Mouse (Mus musculus): ENCODE results near the gene Cnot6l. TPM values are rescaled to one million over a fixed set of nuclear protein-coding genes. Genes with fewer than 3 reads are reported as not detected.
A peak's percentile ranks its signal among the peaks of the same experiment; 100 is the strongest.

Gene Cnot6l
- polyA plus RNA-seq, 1 experiment from 2014 or later, result 28.3 TPM

DNA sequence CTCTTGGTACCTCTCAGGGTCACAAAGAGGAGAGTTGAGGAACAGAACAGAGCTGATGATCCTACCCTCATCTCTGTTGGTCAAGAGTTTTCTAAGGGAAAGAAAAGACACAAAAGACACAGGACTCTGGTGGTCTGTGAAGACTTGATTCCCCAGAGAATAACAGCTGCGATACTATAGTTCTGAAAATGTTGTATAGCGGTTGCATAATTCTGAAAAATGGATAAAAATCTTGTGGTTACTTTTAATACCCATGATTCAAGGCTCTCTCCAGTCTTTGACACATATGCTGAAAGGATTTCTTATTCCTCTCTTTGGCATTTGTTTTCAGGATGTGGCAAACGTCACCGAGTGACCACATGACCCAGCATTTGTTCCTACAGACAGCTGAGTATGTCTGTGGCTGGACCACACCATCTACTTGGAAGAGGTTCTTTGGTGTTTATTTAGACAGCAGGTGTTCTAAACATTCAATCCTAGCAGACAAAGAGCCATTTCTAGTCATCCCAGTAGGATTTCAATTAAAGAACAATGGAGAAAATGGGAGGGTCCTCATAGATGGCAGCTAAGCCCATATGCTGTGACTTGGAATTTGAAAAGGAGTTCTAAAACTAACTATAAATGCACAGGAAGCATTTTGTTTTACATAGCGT, 124.7 kb downstream of the Cnot6l start:
- Histone ChIP-seq H3K36me3 (no peaks in the 10 kb centered on the region), H3K9ac (no peak overlapping the region), H3K27ac (no peak overlapping the region), H3K27me3 (replicated peaks) (no peaks in the 10 kb centered on the region), H3K4me3 (replicated peaks) (no peak overlapping the region), H3K4me2 (no peak overlapping the region), H3K9me3 (no peaks in the 10 kb centered on the region), H3K4me1 (0 out of 2 replicates have a peak, but pooled peaks cover 3% of the 10 kb centered on the region)
- ATAC-seq (ENCODE audit: insufficient read depth, low FRiP score, low read depth), result no peak
- 76% methylated on average over 5 of the region's 5 CpGs for WGBS

DNA sequence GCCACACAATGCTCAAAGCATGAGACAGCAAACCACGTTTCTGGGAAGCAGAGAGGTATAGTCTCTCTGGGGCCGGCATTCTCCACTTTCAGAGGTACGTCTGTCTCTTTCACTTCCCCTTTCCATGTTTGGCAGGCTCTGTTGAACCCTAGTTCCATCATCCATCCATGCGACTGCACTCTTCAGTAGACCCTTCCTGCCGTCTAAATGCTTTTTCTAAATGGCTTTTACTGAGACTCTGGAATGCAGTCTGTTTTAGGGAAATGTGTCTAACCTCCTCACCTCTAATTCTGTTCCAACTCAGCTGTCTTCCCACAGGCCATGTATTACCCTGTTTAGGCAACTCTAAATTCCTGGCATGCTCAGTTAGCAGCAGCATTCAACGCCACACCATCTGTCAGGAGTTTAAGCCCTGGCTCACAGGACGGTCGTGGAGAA, 126.3 kb downstream of the Cnot6l start:
- peak; percentile 39; the same call in 1 of the 2 replicates for ATAC-seq (ENCODE audit: insufficient read depth, low FRiP score, low read depth)
- Histone ChIP-seq H3K9ac (no peak overlapping the region), H3K4me1 (0 out of 2 replicates have a peak, but pooled peaks cover 3% of the 10 kb centered on the region), H3K27me3 (replicated peaks) (no peaks in the 10 kb centered on the region), H3K4me3 (replicated peaks) (no peak overlapping the region), H3K27ac (no peak overlapping the region), H3K4me2 (no peak overlapping the region), H3K36me3 (no peaks in the 10 kb centered on the region), H3K9me3 (no peaks in the 10 kb centered on the region)
- whole genome bisulfite sequencing, result 25% methylated on average over 8 of the region's 8 CpGs

DNA sequence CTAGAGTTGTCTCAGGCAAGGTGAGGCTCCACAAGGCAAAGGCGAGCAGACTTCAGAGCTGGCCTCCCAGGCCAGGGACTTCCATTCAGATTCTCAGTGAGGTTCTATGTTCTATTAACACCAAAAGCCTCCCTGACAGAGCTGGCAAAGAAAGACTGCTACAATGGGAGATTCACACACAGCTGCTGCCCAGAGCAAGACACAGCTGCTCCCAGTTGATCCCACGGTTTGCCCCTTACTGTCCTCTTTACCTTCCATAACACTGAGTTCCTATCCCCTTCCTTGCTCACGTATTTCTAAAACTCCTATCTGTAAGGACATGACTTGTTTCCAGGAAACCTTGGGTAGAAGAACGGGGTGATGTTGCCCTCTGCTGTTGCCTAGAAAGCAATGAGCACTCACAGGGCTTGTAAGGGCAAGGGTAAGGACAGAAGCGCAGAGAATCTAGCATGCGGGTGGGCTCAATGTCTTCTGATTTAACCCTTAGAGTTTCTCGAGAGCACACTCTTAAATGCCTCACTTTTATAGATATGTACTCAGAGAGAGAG, 127.8 kb downstream of the Cnot6l start:
- H3K4me3 ChIP-seq (replicated peaks), result no peak overlapping the region
- H3K27me3 ChIP-seq (replicated peaks), result no peaks in the 10 kb centered on the region
- WGBS, result 47% methylated on average over 7 of the region's 7 CpGs
- no peak overlapping the region for H3K4me2 ChIP-seq
- 0 out of 2 replicates have a peak, but pooled peaks cover 3% of the 10 kb centered on the region for H3K4me1 ChIP-seq
- H3K9me3 ChIP-seq, result no peaks in the 10 kb centered on the region
- no peak overlapping the region for H3K27ac ChIP-seq
- H3K36me3 ChIP-seq, result no peaks in the 10 kb centered on the region
- ATAC-seq (ENCODE audit: insufficient read depth, low FRiP score, low read depth), result no peak
- no peak overlapping the region for H3K9ac ChIP-seq

DNA sequence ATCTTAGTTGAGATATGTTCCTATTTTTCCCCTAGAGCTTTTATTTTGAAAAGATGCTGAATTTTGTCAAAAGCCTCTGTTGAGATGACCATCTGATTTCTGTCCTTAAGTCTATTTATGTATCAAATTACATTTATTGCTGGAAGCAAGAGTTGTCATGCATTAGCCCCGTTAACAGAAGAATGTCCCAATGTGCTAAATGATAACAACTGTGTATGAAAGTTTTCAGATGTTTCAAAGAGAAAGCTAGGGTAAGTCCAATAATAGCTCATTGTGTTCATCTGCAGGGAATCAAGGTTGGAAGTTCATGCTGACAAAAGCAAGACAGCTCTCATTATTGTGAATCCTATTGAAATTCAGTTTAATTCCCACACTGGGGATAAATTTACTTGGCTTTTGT, 129.9 kb downstream of the Cnot6l start:
- Histone ChIP-seq H3K27ac (no peak overlapping the region), H3K27me3 (replicated peaks) (no peaks in the 10 kb centered on the region), H3K36me3 (no peaks in the 10 kb centered on the region), H3K9me3 (no peaks in the 10 kb centered on the region), H3K9ac (no peak overlapping the region), H3K4me1 (0 out of 2 replicates have a peak, but pooled peaks cover 3% of the 10 kb centered on the region), H3K4me2 (no peak overlapping the region), H3K4me3 (replicated peaks) (no peak overlapping the region)
- ATAC-seq (ENCODE audit: insufficient read depth, low FRiP score, low read depth), result no peak
- 19% methylated on average over 1 of the region's 1 CpGs for WGBS

DNA sequence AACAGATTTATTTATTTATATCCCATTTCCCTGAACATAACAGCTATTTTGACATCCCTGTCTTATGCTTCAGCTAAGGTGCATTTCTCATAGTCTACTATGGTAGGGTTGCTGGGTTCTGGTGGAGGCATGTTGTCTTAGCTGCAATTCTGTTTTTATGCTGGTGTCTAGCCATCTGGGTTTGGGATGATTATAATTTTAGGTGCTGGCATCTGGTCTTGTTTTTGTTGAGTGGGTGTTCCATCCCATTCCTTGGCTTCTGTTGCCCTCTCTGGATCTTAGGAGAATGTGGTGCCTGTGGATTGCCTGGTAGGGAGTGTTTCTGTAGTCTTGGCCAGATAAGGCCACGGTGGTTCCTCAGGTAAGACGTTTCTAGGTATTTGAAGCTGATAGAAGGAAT, 134.2 kb downstream of the Cnot6l start:
- WGBS, result 87% methylated on average over 2 of the region's 2 CpGs
- Histone ChIP-seq H3K4me1 (no peaks in the 10 kb centered on the region), H3K36me3 (no peaks in the 10 kb centered on the region), H3K27me3 (replicated peaks) (no peaks in the 10 kb centered on the region), H3K27ac (no peak overlapping the region), H3K4me2 (no peak overlapping the region), H3K9ac (no peak overlapping the region), H3K9me3 (no peaks in the 10 kb centered on the region), H3K4me3 (replicated peaks) (no peak overlapping the region)
- no peak for ATAC-seq (ENCODE audit: insufficient read depth, low FRiP score, low read depth)

Other genes starting within 250 kb of the Cnot6l start
- gene Cxcl13, start 207.2 kb downstream of the Cnot6l start, polyA plus RNA-seq (2015; fragmentation: Nextera tagmentation; extraction: Ambion mirVana), result 29.7 and 31.9 TPM in 2 replicates
- gene Mrpl1, start 45.3 kb upstream of the Cnot6l start, polyA plus RNA-seq (2015; fragmentation: Nextera tagmentation; extraction: Ambion mirVana), result 21.4 and 24.1 TPM in 2 replicates
- gene Fras1, start 209.8 kb upstream of the Cnot6l start, polyA plus RNA-seq (2015; fragmentation: Nextera tagmentation; extraction: Ambion mirVana), result 20.3 and 26.6 TPM in 2 replicates